ENCODE assay signal across 11 mouse cellular contexts in the genomic region with DNA sequence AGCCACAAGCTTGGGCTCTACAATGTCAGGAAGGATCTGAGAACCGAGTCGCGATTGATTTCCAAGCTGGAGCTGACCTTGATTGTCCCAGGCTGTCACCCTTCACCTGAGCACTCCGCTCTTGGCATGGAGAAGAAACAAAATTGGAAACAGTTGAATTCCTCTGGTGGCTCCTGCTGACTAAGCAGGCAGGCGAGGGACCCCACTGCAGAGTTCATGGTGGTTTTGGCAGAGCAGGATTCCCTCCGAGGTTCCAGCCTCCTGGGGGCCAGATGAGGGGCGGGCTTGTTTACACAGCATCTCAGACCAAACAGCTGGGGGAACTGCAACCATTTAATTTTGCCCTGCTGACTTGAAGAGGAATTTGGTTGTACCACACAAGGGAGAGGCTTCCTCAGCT.
DNase-seq lines count a peak whose midpoint lies in the region; ATAC-seq lines count a peak whose summit lies in the region.
"Had no signal": no experiment of that assay in that cellular context is flagged by ENCODE, and none has a peak within 500 bp of the region (broad histone marks: within the 10 kb centered on the region; RNA-seq: fewer than 3 reads in every experiment).

No protein-coding gene starts in this region.

- H3K27me3 ChIP-seq in lung, embryonic 15.5 days: no peaks in the 10 kb centered on the region
- H3K27me3 ChIP-seq in limb, embryonic 10.5 days (ENCODE audit: low read depth, poor library complexity, severe bottlenecking): no peaks in the 10 kb centered on the region
- H3K27me3 ChIP-seq: midbrain, embryonic 12.5 days had no signal

- H3K27ac ChIP-seq in lung, embryonic 15.5 days: peak overlapping the region; percentile 79
- H3K27ac ChIP-seq in limb, embryonic 10.5 days: no peak overlapping the region
- H3K27ac ChIP-seq: midbrain, embryonic 12.5 days had no signal

- H3K4me1 ChIP-seq in lung, embryonic 15.5 days: peaks cover 38% of the 10 kb centered on the region
- peaks cover 9% of the 10 kb centered on the region for H3K4me1 ChIP-seq in limb, embryonic 10.5 days
- H3K4me1 ChIP-seq: midbrain, embryonic 12.5 days had no signal

- no peak overlapping the region for H3K4me3 ChIP-seq in lung, embryonic 15.5 days
- no peak overlapping the region for H3K4me3 ChIP-seq in limb, embryonic 10.5 days
- H3K4me3 ChIP-seq: midbrain, embryonic 12.5 days had no signal

- no peak overlapping the region for H3K9ac ChIP-seq in lung, embryonic 15.5 days
- H3K9ac ChIP-seq: midbrain, embryonic 12.5 days had no signal

- WGBS in lung, embryonic 15.5 days: 17% methylated on average over 7 of the region's 7 CpGs
- WGBS in limb, embryonic 10.5 days: 31% methylated on average over 7 of the region's 7 CpGs

- no peaks in the 10 kb centered on the region for H3K9me3 ChIP-seq in lung, embryonic 15.5 days
- H3K9me3 ChIP-seq in limb, embryonic 10.5 days (replicated peaks): no peaks in the 10 kb centered on the region
- H3K9me3 ChIP-seq: midbrain, embryonic 12.5 days had no signal

- no peaks in the 10 kb centered on the region for H3K36me3 ChIP-seq in lung, embryonic 15.5 days
- H3K36me3 ChIP-seq in limb, embryonic 10.5 days: no peaks in the 10 kb centered on the region
- H3K36me3 ChIP-seq: G1E; midbrain, embryonic 12.5 days had no signal

- DNase-seq in lung, postnatal 14 days: no peak
- DNase-seq in embryo, embryonic 9.5 days (ENCODE audit: extremely low spot score): peak; percentile 27
- peak; percentile 21 to 25 for DNase-seq in gastrocnemius, postnatal 36 days
- DNase-seq in limb, embryonic 10.5 days (ENCODE audit: low spot score): peak; percentile 40
- no peak for DNase-seq in frontal cortex, postnatal 25 days (ENCODE audit: low spot score in 2 of 2)
- no peak for DNase-seq in left cerebral cortex, postnatal 36 days (ENCODE audit: low spot score in 2 of 2)
- no peak for DNase-seq in urinary bladder, postnatal 36 days (ENCODE audit: low spot score in 2 of 2)
- DNase-seq: layer of hippocampus, postnatal 36 days had no signal

- intact Hi-C loops in gastrocnemius, postnatal 36 days (cut with DNase I): loop anchor here (10.0 kb wide), 1 partner anchor 222 kb away; a partner anchor contains a TSS
- intact Hi-C loops in left cerebral cortex, postnatal 36 days (cut with DNase I): no loop called here

- no peak overlapping the region for H3K4me2 ChIP-seq in lung, embryonic 15.5 days
- H3K4me2 ChIP-seq: midbrain, embryonic 12.5 days had no signal

- ATAC-seq in lung, embryonic 15.5 days (ENCODE audit: borderline replicate concordance, extremely low read depth, low FRiP score, low TSS enrichment): peak; percentile 84; the same call in 1 of the 2 replicates

Comparison
In these comparisons a context has a peak if more than half of its experiments do, and no peak if none do; other contexts are left out.
1. DNase-seq: peak in embryo, embryonic 9.5 days (single experiment), gastrocnemius, postnatal 36 days (2 of 2) and limb, embryonic 10.5 days (single experiment); none in lung, postnatal 14 days (single experiment), frontal cortex, postnatal 25 days (0 of 2), left cerebral cortex, postnatal 36 days (0 of 2) and urinary bladder, postnatal 36 days (0 of 2).